Mouse (Mus musculus) cerebellum, postnatal 36 days (tissue): ENCODE measurements at regions not wholly inside any gene's neighbourhood (a gene's known extent, or its start where the extent isn't known, plus 50 kb on each side); places are given as distances from the start of the nearest gene placed in this dataset.
"Not testable (repeated sequence)": the region's sequence is repeated elsewhere in the genome, so short reads cannot be mapped to it uniquely, and the experiment has no call there.

Source experiments
- DNase-seq, 2 experiments: peaks; one replicate each; pipeline ENCODE4 v3.0.0; 2021 to 2022; ENCODE audit warnings: mixed read lengths in 2 of 2

- no peak for DNase-seq
Measured at GRCm38 (mm10) chr3:41504867-41505266, 50.7 kb upstream of the Jade1 start.

GRCm38 (mm10) chr3:41502161-41502560 is 53.4 kb upstream of the Jade1 start:
- no peak for DNase-seq

GRCm38 (mm10) chr3:41501639-41502038 is 53.9 kb upstream of the Jade1 start:
- not testable (repeated sequence) for DNase-seq

GRCm38 (mm10) chr3:41501124-41501523 is 54.4 kb upstream of the Jade1 start:
- no peak for DNase-seq

GRCm38 (mm10) chr3:41499680-41500079 is 55.9 kb upstream of the Jade1 start:
- no peak for DNase-seq

GRCm38 (mm10) chr3:41498791-41499190 is 56.7 kb upstream of the Jade1 start:
- no peak for DNase-seq

GRCm38 (mm10) chr3:41497771-41498170 is 57.8 kb upstream of the Jade1 start:
- DNase-seq, result no peak

GRCm38 (mm10) chr3:41496931-41497710 is 58.4 kb upstream of the Jade1 start:
- no peak for DNase-seq

GRCm38 (mm10) chr3:41495893-41496292 is 59.6 kb upstream of the Jade1 start:
- DNase-seq, result no peak

- no peak for DNase-seq
Measured at GRCm38 (mm10) chr3:41495097-41495496, 60.4 kb upstream of the Jade1 start.

GRCm38 (mm10) chr3:41493472-41493871 is 62.1 kb upstream of the Jade1 start:
- no peak for DNase-seq

GRCm38 (mm10) chr3:41492727-41493392 is 62.7 kb upstream of the Jade1 start:
- DNase-seq, result no peak

GRCm38 (mm10) chr3:41492031-41492726 is 63.4 kb upstream of the Jade1 start:
- DNase-seq, result no peak

GRCm38 (mm10) chr3:41491185-41491584 is 64.3 kb upstream of the Jade1 start:
- no peak for DNase-seq

- DNase-seq, result no peak
Measured at GRCm38 (mm10) chr3:41489998-41490397, 65.5 kb upstream of the Jade1 start.

GRCm38 (mm10) chr3:41489571-41489970 is 66.0 kb upstream of the Jade1 start:
- DNase-seq, result no peak

- no peak for DNase-seq
Measured at GRCm38 (mm10) chr3:41488229-41488774, 67.2 kb upstream of the Jade1 start.

- no peak for DNase-seq
Measured at GRCm38 (mm10) chr3:41484920-41485319, 70.6 kb upstream of the Jade1 start.

- no peak for DNase-seq
Measured at GRCm38 (mm10) chr3:41483582-41483981, 71.9 kb upstream of the Jade1 start.

GRCm38 (mm10) chr3:41482881-41483494 is 72.5 kb upstream of the Jade1 start:
- DNase-seq, result no peak

- no peak for DNase-seq
Measured at GRCm38 (mm10) chr3:41480186-41480585, 75.3 kb upstream of the Jade1 start.

GRCm38 (mm10) chr3:41478971-41479370 is 76.6 kb upstream of the Jade1 start:
- DNase-seq, result no peak

- no peak for DNase-seq
Measured at GRCm38 (mm10) chr3:41476516-41476915, 79.0 kb upstream of the Jade1 start.
